Mouse (Mus musculus) gastrocnemius, adult 2 months (tissue): ENCODE measurements at regions not wholly inside any gene's neighbourhood (a gene's known extent, or its start where the extent isn't known, plus 50 kb on each side); places are given as distances from the start of the nearest gene placed in this dataset.
A peak's percentile ranks its signal among the peaks of the same experiment; 100 is the strongest.

Experiments used
- DNase-seq: peaks from one replicate; pipeline ENCODE4 v3.0.0; 2022
- H3K27ac ChIP-seq: fragments of 200-600 bp; 2 replicates; pipeline ENCODE4 v1.8.1; 2022; ENCODE audit warnings: mild to moderate bottlenecking
- H3K4me3 ChIP-seq: fragments of 200-600 bp; 2 replicates; pipeline ENCODE4 v1.8.1; 2022; ENCODE audit warnings: mild to moderate bottlenecking, moderate library complexity
- CTCF ChIP-seq: fragments of 200-600 bp; IDR thresholded peaks from 2 replicates; pipeline ENCODE4 v1.8.1; 2022; ENCODE audit warnings: antibody characterized with exemption, mild to moderate bottlenecking, moderate library complexity
- intact Hi-C: fragments of 180-260 bp; cut with DNase I; formaldehyde crosslinking; loops from one replicate; pipeline ENCODE4 v1.15.1; 2025

GRCm38 (mm10) chr1:183504103-183504841 is 86.3 kb downstream of the Hhipl2 start:
- DNase-seq = no peak
- Histone ChIP-seq H3K4me3 (no peak overlapping the region), H3K27ac (no peak overlapping the region)
- no peak for TF ChIP-seq CTCF
- intact Hi-C loops = no loop called here

- no peak for DNase-seq
- no peak overlapping the region for H3K4me3 ChIP-seq
- intact Hi-C loops = no loop called here
- H3K27ac ChIP-seq = no peak overlapping the region
- TF ChIP-seq CTCF = no peak
Observed at GRCm38 (mm10) chr1:183507893-183508292, 89.9 kb downstream of the Hhipl2 start.

- DNase-seq = no peak
- no peak for TF ChIP-seq CTCF
- Histone ChIP-seq H3K4me3 (no peak overlapping the region), H3K27ac (peak overlapping the region; percentile 38; the same call in 1 of the 2 replicates)
- intact Hi-C loops = no loop called here
Observed at GRCm38 (mm10) chr1:183510759-183511158, 92.7 kb downstream of the Hhipl2 start.

GRCm38 (mm10) chr1:183513876-183514275 is 95.9 kb downstream of the Hhipl2 start:
- no peak for DNase-seq
- TF ChIP-seq CTCF = no peak
- intact Hi-C loops = no loop called here

GRCm38 (mm10) chr1:183514281-183514983 is 96.4 kb downstream of the Hhipl2 start:
- no peak for DNase-seq
- H3K27ac ChIP-seq = no peak overlapping the region
- TF ChIP-seq CTCF = no peak
- intact Hi-C loops = no loop called here
- H3K4me3 ChIP-seq = no peak overlapping the region

More at GRCm38 (mm10) chr1:183513876-183514275, 95.9 kb downstream of the Hhipl2 start:
- H3K4me3 ChIP-seq = no peak overlapping the region
- H3K27ac ChIP-seq = no peak overlapping the region

- intact Hi-C loops = no loop called here
- TF ChIP-seq CTCF = no peak
Observed at GRCm38 (mm10) chr1:183514984-183515287, 96.9 kb downstream of the Hhipl2 start.

GRCm38 (mm10) chr1:183516167-183516566 is 98.2 kb downstream of the Hhipl2 start:
- intact Hi-C loops = no loop called here

More at GRCm38 (mm10) chr1:183514984-183515287, 96.9 kb downstream of the Hhipl2 start:
- DNase-seq = no peak
- Histone ChIP-seq H3K4me3 (no peak overlapping the region), H3K27ac (no peak overlapping the region)

GRCm38 (mm10) chr1:183517236-183517635 is 99.2 kb downstream of the Hhipl2 start:
- Histone ChIP-seq H3K4me3 (no peak overlapping the region), H3K27ac (no peak overlapping the region)
- intact Hi-C loops = no loop called here
- no peak for DNase-seq
- TF ChIP-seq CTCF = no peak

More at GRCm38 (mm10) chr1:183516167-183516566, 98.2 kb downstream of the Hhipl2 start:
- peak; percentile 36 for TF ChIP-seq CTCF
- H3K4me3 ChIP-seq = no peak overlapping the region
- H3K27ac ChIP-seq = no peak overlapping the region
- DNase-seq = no peak

GRCm38 (mm10) chr1:183521569-183521968 is 103.6 kb downstream of the Hhipl2 start:
- TF ChIP-seq CTCF = no peak
- Histone ChIP-seq H3K4me3 (no peak overlapping the region), H3K27ac (no peak overlapping the region)
- intact Hi-C loops = no loop called here
- no peak for DNase-seq

GRCm38 (mm10) chr1:183533386-183533785 is 115.4 kb downstream of the Hhipl2 start:
- no peak overlapping the region for H3K4me3 ChIP-seq
- TF ChIP-seq CTCF = no peak
- no peak overlapping the region for H3K27ac ChIP-seq
- DNase-seq = no peak
- intact Hi-C loops = no loop called here

- no peak overlapping the region for H3K27ac ChIP-seq
- no peak for DNase-seq
- intact Hi-C loops = no loop called here
- no peak for TF ChIP-seq CTCF
- no peak overlapping the region for H3K4me3 ChIP-seq
Observed at GRCm38 (mm10) chr1:183548752-183549387, 130.9 kb downstream of the Hhipl2 start.

- no peak for DNase-seq
- peak; percentile 35 for TF ChIP-seq CTCF
- H3K27ac ChIP-seq = no peak overlapping the region
- no peak overlapping the region for H3K4me3 ChIP-seq
- intact Hi-C loops = no loop called here
Observed at GRCm38 (mm10) chr1:183552617-183553016, 134.6 kb downstream of the Hhipl2 start.

- H3K4me3 ChIP-seq = no peak overlapping the region
- intact Hi-C loops = no loop called here
- DNase-seq = no peak
Observed at GRCm38 (mm10) chr1:183553219-183553618, 135.2 kb downstream of the Hhipl2 start.

More at GRCm38 (mm10) chr1:183553219-183553618, 135.2 kb downstream of the Hhipl2 start:
- TF ChIP-seq CTCF = no peak
- H3K27ac ChIP-seq = no peak overlapping the region
